Mouse (Mus musculus) spleen, adult 18-20 months (tissue): ENCODE results near the gene Gm10638.

Source experiments
- DNase-seq, 2 experiments: peaks; one replicate each; pipeline ENCODE4 v3.0.0; 2022; ENCODE audit warnings: mixed read lengths in 2 of 2

Gm10638 gene

GRCm38 (mm10) chr8:86789576-86789975 lies 44.1 kb downstream of the Gm10638 start:
- no peak for DNase-seq

- no peak for DNase-seq
Measured at GRCm38 (mm10) chr8:86791542-86791941, 46.0 kb downstream of the Gm10638 start.

GRCm38 (mm10) chr8:86794716-86795115 lies 49.2 kb downstream of the Gm10638 start:
- DNase-seq: no peak
